Mouse (Mus musculus): ENCODE results near the gene Cbx2.

GRCm38 (mm10) chr11:119022895-119023615 lies at the start of gene Cbx2:
- TF ChIP-seq GATA1 (IDR thresholded peaks at IDR 0.05; ENCODE audit: borderline replicate concordance, low read length) (no peak), FLI1 (IDR thresholded peaks at IDR 0.05; ENCODE audit: low read length) (no peak)

Measured in megakaryocyte, embryonic 14.5 days (primary cell).